Mouse (Mus musculus): ENCODE results near the gene Gm128.

Gm128 gene

GRCm38 (mm10) chr3:95200132-95200531 is 41.3 kb downstream of the Gm128 start:
- in situ Hi-C loops (cut with MseI, MboI), result no loop called here

GRCm38 (mm10) chr3:95199101-95199500 is 42.3 kb downstream of the Gm128 start:
- in situ Hi-C loops (cut with MseI, MboI), result no loop called here

GRCm38 (mm10) chr3:95195772-95196171 is 45.6 kb downstream of the Gm128 start:
- in situ Hi-C loops (cut with MseI, MboI), result no loop called here

- in situ Hi-C loops (cut with MseI, MboI), result no loop called here
These were observed 46.7 kb downstream of the Gm128 start for GRCm38 (mm10) chr3:95194721-95195135.
